Mouse (Mus musculus) bone marrow, adult 2 months (tissue): ENCODE data around the gene Rnf144a.

Experiments
- CTCF ChIP-seq: fragments of 200-500 bp; IDR thresholded peaks from 2 replicates; pipeline ENCODE4 v1.5.1; 2011; ENCODE audit warnings: low read length, control low read depth; ENCODE audit not compliant: control insufficient read depth, insufficient read depth
- POLR2A ChIP-seq: fragments of 200-500 bp; IDR thresholded peaks from 2 replicates; pipeline ENCODE4 v1.6.1; 2011; ENCODE audit warnings: low read depth, mild to moderate bottlenecking, control low read depth, low read length, borderline replicate concordance; ENCODE audit not compliant: control insufficient read depth

DNA sequence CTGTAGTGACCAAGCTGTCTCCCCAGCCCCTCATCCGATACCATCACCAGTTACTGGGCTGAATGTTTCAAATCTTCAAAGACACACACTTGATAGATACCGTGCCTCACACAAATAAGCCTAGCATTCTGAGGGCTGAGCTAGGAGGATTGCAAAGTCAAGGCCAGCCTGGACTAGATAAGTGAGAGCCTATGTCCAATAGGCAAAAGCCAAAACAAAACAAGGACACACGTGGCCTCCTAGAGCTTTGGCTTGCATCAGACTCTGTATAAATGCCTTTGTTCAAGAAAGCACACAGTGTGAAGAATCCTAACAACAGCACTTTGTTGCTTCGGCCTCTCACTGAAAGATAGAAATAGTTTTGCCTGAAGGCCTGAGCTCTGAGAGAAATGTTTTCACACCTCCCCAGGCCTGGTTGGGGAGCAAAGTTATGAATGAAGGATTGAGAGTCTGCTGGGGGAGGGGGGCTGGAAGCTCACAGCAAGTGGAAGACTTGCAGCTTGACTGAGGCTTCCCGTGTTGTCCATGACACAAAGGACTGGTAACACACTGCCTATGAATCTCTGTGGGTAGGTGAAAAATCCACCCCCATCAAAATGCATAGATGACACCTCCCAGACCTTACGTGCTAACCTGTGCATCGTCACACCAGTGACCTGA, 1.7 kb upstream of the Rnf144a start:
- no peak for TF ChIP-seq POLR2A
- no peak for TF ChIP-seq CTCF
